Mouse (Mus musculus) heart, adult 2 months (tissue): ENCODE measurements around the gene Stat3.

ENCODE experiments used
- CTCF ChIP-seq: fragments of 200-600 bp; IDR thresholded peaks from 2 replicates; pipeline ENCODE4 v1.8.1; 2022; ENCODE audit warnings: antibody characterized with exemption, mild to moderate bottlenecking, moderate library complexity
- EP300 ChIP-seq: fragments of 200-500 bp; IDR thresholded peaks from 2 replicates; pipeline ENCODE4 v1.6.1; 2011; ENCODE audit warnings: low read depth, low read length, control low read depth; ENCODE audit not compliant: insufficient read depth
- POLR2A ChIP-seq: fragments of 200-500 bp; IDR thresholded peaks from 2 replicates; pipeline ENCODE4 v1.6.1; 2011; ENCODE audit warnings: mild to moderate bottlenecking, low read depth, low read length, control low read depth; ENCODE audit not compliant: insufficient read depth

GRCm38 (mm10) chr11:100906885-100907284, 32.5 kb downstream of the Stat3 start:
- TF ChIP-seq CTCF (no peak), EP300 (no peak), POLR2A (no peak)
